Mouse (Mus musculus): ENCODE measurements around the gene Gm3187. TPM values are rescaled to one million over a fixed set of nuclear protein-coding genes. Genes with fewer than 3 reads are reported as not detected.
"Not testable (repeated sequence)": the region's sequence is repeated elsewhere in the genome, so short reads cannot be mapped to it uniquely, and the experiment has no call there.

The Gm3187 gene
- not detected in 2 replicates for polyA plus RNA-seq (2012; ENCODE audit: insufficient read depth, insufficient read length, missing spikeins)

DNA sequence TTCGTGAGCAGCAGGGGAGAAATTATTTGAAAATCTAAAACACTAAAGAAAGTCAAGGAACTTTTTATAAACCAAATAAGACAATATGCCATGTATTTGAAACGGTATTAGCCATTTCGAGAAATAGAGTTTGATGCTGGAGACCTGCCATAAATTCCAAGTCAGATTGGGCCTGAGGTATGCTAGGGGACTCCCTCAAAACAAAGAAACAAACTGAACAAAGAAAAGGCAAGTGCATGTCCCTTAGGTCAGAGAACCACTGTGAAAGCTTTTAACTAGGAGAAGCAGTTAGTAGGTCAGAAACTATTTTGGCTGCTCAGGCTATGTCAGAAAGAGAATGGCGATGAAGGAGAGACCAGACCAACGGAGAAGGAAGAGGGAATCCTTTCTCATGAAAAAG lies at the start of gene Gm3187:
Gm3187 (plus strand) TSS at position 301 of the 400 bp plus-strand sequence.
- not testable (repeated sequence) for H3K4me3 ChIP-seq (ENCODE audit: insufficient read depth, low read length); H3K27ac ChIP-seq (ENCODE audit: insufficient read depth, low read depth, low read length); H3K4me1 ChIP-seq (ENCODE audit: control insufficient read depth, insufficient read depth, low read length)

DNA sequence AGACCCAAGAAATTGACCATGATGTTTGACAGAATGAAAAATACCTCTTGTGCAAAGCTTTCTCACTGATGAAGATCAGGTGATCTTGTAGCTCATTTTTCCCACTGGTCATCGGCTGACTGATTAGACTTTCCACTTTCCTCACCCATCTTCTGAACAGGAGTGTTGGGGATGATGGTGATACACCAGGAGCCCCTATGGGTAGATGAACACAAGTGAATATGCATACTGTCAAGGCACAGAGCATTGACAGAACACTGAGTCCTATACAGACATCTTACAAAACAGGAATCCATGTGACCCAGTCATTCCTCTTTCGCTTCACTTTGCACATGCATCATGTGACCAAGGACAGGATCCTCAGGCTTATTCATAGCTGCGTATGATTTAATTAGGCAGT lies 28.6 kb upstream of the Gm3187 start, which contains the start of gene Gm3194:
Gm3194 (minus strand) TSS at position 101 of the 400 bp plus-strand sequence.
- H3K27ac ChIP-seq (ENCODE audit: insufficient read depth, low read depth, low read length); H3K4me1 ChIP-seq (ENCODE audit: control insufficient read depth, insufficient read depth, low read length); H3K4me3 ChIP-seq (ENCODE audit: insufficient read depth, low read length): not testable (repeated sequence)

DNA sequence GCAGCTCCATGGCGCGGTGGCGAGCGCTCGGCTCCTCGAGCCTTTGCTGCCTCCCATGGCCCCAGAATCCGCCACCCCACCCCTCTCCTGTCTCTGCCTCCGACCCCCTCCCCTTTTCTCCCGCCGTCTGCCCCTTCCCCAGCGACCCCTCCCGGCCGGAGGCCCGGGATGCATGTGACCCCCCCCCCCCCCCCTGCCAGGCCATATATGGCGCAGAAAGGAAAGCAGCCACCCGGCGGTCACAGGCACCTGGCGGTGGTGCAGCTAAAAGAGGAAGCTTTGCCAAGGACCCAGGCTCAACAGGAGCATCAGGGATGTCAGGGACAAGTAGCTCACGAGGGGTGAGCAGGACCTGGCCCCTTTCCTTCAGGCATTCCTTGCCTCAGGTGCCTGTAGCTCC lies 23.5 kb upstream of the Gm3187 start:
- not testable (repeated sequence) for H3K4me1 ChIP-seq (ENCODE audit: control insufficient read depth, insufficient read depth, low read length); H3K27ac ChIP-seq (ENCODE audit: insufficient read depth, low read depth, low read length); H3K4me3 ChIP-seq (ENCODE audit: insufficient read depth, low read length)

DNA sequence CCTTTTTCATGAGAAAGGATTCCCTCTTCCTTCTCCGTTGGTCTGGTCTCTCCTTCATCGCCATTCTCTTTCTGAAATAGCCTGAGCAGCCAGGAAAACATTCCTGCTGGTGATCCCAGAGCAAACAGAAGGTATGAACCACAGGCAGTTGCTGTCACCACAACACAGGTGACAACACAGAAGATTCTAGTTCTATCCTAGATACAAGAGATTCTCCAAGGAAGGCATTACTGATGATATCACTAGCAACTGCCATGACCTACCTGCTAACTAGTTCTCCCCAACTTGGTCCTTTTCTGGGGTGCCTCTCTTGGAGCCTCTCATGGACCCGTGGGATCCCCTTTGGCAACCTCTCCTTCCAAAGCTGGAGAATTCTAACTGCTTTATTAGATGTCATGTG lies 6.3 kb upstream of the Gm3187 start, which contains the start of gene Gm8246:
Gm8246 (minus strand) TSS at position 101 of the 400 bp plus-strand sequence.
- H3K4me3 ChIP-seq (ENCODE audit: insufficient read depth, low read length); H3K4me1 ChIP-seq (ENCODE audit: control insufficient read depth, insufficient read depth, low read length); H3K27ac ChIP-seq (ENCODE audit: insufficient read depth, low read depth, low read length): not testable (repeated sequence)

DNA sequence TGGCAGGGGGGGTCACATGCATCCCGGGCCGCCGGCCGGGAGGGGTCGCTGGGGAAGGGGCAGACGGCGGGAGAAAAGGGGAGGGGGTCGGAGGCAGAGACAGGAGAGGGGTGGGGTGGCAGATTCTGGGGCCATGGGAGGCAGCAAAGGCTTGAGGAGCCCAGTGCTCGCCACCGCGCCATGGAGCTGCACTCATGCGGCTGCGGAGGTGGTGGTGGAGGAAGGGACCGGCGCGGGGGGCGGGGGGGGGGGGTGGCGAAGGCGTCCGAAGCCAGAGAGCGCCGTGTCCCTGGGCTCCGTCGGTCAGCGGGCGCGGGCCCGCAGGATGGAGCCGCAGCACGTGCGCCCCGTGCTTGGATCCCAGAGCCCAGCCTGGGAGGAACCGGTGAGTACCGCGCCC lies 17.4 kb downstream of the Gm3187 start, which contains the start of gene Gm3488:
Gm3488 (plus strand) TSS at position 301 of the 400 bp plus-strand sequence.
- not testable (repeated sequence) for H3K4me3 ChIP-seq (ENCODE audit: insufficient read depth, low read length); H3K27ac ChIP-seq (ENCODE audit: insufficient read depth, low read depth, low read length); H3K4me1 ChIP-seq (ENCODE audit: control insufficient read depth, insufficient read depth, low read length)

DNA sequence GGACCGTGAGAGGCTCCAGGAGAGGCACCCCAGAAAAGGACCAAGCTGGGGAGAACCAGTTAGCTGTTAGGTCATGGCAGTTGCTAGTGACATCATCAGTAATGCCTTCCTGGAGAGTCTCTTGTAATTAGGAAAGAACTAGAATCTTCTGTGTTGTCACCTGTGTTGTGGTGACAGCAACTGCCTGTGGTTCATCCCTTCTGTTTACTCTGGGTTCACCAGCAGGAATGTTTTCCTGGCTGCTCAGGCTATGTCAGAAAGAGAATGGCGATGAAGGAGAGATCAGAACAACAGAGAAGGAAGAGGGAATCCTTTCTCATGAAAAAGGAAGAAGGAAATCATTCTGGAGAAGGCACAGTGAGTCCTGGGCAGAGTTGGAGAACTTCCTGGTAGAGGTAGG lies 54.2 kb downstream of the Gm3187 start, which contains the start of gene Gm3532:
Gm3532 (plus strand) TSS at position 301 of the 400 bp plus-strand sequence.
- not testable (repeated sequence) for H3K27ac ChIP-seq (ENCODE audit: insufficient read depth, low read depth, low read length); H3K4me1 ChIP-seq (ENCODE audit: control insufficient read depth, insufficient read depth, low read length); H3K4me3 ChIP-seq (ENCODE audit: insufficient read depth, low read length)

Other genes starting within 250 kb of the Gm3187 start
- gene Gm3526, start 223.6 kb upstream of the Gm3187 start, polyA plus RNA-seq (2012; ENCODE audit: insufficient read depth, insufficient read length, missing spikeins) = not detected in 2 replicates
- gene Gm3542, start 149.3 kb upstream of the Gm3187 start, polyA plus RNA-seq (2012; ENCODE audit: insufficient read depth, insufficient read length, missing spikeins) = not detected in 2 replicates
- gene Gm3500, start 95.2 kb upstream of the Gm3187 start, polyA plus RNA-seq (2012; ENCODE audit: insufficient read depth, insufficient read length, missing spikeins) = not detected in 2 replicates
- gene Gm3194, start 28.7 kb upstream of the Gm3187 start, polyA plus RNA-seq (2012; ENCODE audit: insufficient read depth, insufficient read length, missing spikeins) = not detected in 2 replicates
- not detected in 2 replicates for gene Gm8246, start 6.4 kb upstream of the Gm3187 start, polyA plus RNA-seq (2012; ENCODE audit: insufficient read depth, insufficient read length, missing spikeins)
- gene Gm3488, start 17.5 kb downstream of the Gm3187 start, polyA plus RNA-seq (2012; ENCODE audit: insufficient read depth, insufficient read length, missing spikeins) = not detected in 2 replicates
- gene Gm3532, start 54.3 kb downstream of the Gm3187 start, polyA plus RNA-seq (2012; ENCODE audit: insufficient read depth, insufficient read length, missing spikeins) = not detected in 2 replicates
- gene Gm8265, start 148.8 kb downstream of the Gm3187 start, polyA plus RNA-seq (2012; ENCODE audit: insufficient read depth, insufficient read length, missing spikeins) = not detected in 2 replicates
- gene Gm9603, start 203.2 kb downstream of the Gm3187 start, polyA plus RNA-seq (2012; ENCODE audit: insufficient read depth, insufficient read length, missing spikeins) = not detected in 2 replicates